Mouse (Mus musculus): ENCODE results near the gene Apobec2. TPM values are rescaled to one million over a fixed set of nuclear protein-coding genes. Genes with fewer than 3 reads are reported as not detected.

Apobec2 gene
- total RNA-seq, 4 experiments from 2014 or later: 0.52 TPM; not detected in 3

DNA sequence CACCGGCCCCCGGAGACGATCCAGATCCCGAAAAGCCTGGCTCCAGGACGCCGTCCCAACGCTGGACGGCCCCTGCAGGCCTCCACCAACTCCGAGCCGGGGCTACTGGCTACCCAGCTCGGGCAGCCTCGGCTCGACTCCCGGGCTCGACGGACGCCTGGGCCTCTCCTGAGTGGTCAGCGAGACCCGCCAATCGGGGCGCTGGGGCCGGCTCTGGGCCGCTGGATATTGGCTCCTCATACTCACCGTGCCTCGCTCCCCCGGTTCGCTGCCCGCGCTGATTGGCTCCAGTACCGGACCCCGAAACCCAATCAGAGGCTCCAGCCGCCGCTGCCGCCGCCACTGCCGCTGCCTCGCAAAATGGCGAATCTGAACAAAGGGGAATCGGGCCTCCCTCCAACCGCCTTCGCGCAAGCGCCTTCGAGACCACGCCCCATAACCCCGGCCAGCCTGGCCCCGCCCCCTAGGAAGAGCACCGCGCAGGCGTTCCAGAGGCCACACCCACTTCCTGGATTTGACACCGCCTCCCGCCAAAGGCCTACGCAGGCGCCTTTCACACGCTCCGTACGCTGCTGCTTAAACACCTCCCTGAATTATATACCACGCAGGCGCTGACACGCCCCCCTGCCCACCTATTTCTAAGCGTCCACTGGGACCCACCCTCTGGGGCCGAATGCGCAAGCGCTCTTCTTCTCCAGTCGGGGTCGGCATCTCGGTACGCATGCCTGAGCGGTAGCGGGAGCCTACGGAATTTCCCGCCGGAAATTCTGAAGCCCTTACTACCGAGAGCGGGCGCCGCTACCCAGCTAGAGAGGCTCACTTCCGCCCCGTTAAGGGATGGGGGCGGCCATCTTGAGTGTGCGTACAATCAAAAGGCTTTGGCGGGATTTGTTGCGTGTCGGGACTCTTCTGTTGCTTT is 23.1 kb downstream of the Apobec2 start, which contains the start of the genes Nfya and Oard1:
TSS of gene Nfya (minus strand) at position 527 of the 919 bp plus-strand sequence.
TSS of gene Oard1 (plus strand) at position 635 of the 919 bp plus-strand sequence.
- peak; percentile 98 to 100 for DNase-seq (ENCODE audit: low spot score in 2 of 2)

DNA sequence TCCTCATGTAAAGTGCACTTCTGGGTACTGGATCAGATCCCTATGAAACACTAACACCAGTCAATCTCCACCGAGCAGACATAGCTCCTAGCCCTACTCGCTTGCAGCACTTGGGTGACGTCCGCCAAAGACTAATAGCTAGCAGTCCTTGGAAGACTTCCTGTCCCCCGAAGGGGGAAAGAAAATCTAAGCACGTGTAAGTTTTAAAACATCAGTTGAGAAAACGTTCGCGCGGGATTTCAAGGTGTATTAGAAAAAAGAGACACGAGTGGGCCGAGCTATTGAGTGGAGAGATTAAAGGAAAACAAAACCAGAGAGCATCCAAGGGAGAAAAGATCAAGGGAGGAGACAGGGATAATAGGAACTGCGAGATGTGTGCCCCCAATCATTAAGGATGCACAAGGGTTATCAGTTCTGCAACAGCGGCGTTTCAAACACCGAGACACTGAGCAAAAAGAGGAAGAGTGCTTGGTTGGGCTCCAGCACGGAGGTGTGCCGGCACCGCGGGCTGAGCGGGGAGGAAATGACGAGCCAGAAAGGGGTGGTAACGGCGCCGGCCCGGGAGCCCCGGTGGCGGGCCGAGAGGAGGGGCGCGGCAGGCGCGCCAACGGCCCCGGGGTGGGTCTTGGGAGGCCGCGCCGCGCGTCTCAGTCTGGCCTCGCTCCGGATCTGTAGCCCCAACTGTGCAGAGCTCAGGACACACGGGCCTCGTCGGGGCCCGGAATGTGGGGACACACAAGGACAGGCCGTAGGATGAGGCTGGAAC is 24.0 kb downstream of the Apobec2 start:
- peak; percentile 49 to 55 for DNase-seq (ENCODE audit: low spot score in 2 of 2)

DNA sequence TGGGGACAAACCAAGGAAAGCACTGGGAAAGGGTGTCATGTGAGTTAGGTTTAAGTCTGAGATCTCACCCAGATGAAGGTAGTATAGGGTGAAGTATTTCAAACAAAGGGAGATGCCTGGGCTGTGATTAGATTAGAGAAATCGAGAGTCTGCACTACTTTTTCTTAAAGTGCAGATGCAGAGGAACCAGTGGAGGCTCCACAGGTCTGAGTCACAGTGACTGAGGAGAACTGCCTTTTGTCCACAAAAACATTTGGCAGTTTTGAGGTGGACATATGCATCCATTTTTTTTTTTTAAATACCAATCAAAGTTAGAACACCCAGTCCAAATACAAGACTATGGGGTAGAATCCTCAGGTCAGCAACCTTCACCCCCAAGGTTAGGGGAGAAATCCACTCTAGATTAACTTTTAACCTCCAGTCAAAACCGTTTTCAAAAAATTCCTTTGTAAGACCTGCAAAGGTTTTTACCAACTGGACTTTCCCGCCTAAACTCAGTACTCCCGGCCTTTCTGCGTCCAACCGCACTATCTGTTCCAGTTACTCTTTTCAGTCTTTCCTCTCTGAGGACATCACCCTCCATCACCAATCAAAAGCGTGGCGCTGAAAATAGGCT is 24.7 kb downstream of the Apobec2 start:
- DNase-seq (ENCODE audit: low spot score in 2 of 2): no peak

DNA sequence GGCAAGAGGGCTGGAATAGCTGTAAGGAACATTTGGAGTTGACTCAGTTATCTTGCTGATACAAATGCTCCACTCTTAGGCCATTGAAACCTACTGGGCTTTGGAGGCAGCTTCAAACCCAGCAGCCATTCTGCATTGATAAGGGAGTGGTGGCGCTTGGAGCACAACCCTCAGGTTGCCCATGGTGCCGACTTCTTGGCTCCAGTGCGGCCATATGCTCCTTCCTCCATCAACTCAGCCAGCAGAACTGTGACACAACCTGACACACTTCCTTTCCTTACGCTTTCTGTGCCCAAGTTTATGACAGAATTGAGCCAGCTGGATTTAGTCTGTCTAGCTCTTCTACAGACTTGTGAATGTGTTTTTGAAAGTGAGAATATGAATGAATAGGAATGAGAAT is 25.6 kb downstream of the Apobec2 start:
- DNase-seq (ENCODE audit: low spot score in 2 of 2): peak in 1 of 2 experiments; percentile 29

DNA sequence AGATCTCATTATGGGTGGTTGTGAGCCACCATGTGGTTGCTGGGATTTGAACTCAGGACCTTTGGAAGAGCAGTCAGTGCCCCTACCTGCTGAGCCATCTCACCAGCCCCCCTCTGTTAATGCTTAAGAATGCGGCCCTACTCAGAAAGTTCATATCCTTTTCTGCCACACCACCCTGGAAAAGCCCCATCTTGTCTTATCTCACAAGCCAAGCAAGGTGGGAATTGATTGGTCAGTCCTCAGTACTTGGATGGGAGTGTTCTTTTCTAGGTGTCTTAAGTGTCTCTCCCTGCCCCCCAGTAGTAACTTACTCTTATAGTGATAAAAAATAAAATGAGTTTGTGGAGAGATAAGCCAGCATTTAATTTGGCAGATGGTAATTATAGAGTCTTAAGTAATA is 28.0 kb downstream of the Apobec2 start:
- no peak for DNase-seq (ENCODE audit: low spot score in 2 of 2)

DNA sequence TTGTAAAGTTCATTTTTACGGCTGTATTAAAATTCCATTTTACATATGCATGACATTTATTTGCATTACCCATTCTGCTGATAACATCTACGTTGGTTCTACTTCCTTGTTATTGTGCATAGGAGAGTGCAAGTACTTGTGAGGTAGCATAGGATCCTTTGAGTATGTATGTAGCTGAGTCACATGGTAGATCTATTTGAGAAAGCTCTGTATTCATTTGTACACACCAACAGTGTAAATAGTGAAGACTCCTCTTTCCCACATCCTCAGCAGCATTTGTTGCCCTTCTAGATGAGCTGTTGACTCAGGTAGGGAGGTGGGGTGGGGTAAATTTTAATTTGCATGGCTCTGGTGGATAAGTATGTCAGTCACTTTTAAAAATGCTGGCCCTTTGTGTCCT is 28.9 kb downstream of the Apobec2 start:
- DNase-seq (ENCODE audit: low spot score in 2 of 2): no peak

DNA sequence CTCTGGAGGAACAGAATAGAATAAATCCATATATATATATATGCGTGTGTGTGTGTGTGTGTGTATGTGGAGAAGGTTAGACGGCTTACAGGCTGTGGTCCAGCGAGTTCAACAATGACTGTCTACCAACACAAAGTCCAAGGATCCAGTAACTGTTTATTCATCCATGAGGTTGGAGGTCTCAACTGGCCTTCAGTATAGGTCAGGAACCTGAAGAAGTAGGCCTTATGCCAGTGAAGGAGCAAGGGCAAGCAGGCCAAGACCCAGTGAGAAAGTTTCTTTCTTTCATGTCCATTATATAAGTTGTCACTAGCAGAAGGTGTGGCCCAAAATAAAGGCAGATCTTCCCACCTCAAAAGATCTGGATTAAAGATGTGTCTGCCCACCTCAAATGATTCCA is 30.0 kb downstream of the Apobec2 start:
- DNase-seq (ENCODE audit: low spot score in 2 of 2): no peak

DNA sequence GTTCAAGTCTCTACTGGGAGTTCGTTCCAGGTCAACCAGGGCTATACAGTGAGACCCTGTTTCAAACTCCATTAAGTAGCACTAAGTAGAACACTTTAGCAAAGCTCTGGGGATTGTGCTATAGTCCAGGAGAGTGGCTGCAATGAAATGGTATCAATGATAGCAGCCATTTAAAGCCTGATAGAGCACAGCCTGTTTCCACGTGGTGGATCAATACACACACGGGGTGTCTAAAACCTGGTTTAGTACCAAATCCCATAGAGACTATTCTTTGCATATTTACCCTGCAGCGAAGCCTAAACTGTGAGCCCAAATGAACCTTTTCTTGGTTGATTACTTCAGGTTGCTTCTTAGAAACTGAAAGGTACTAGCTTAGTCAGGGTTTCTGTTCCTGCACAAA is 31.0 kb downstream of the Apobec2 start:
- DNase-seq (ENCODE audit: low spot score in 2 of 2): no peak

DNA sequence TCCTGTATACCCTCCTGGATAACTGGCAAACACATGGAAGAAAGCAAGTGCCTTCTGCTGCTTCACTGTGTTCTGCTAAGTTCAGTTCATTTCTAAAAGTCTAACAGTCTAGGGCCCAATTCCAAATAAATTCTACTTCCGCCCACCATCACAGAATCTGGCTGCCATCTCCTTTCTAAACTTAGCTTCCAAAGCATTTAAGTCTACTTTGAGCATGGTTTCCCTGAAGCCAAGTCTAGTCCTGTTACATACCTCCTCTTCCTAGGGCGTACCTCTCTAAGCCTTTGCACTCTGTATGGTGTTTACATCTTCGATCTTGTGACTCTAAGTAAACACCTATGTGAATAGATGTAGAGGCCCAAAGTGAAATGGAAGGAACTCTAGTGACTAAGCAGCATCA is 40.1 kb downstream of the Apobec2 start:
- DNase-seq (ENCODE audit: low spot score in 2 of 2): peak in 1 of 2 experiments; percentile 77

DNA sequence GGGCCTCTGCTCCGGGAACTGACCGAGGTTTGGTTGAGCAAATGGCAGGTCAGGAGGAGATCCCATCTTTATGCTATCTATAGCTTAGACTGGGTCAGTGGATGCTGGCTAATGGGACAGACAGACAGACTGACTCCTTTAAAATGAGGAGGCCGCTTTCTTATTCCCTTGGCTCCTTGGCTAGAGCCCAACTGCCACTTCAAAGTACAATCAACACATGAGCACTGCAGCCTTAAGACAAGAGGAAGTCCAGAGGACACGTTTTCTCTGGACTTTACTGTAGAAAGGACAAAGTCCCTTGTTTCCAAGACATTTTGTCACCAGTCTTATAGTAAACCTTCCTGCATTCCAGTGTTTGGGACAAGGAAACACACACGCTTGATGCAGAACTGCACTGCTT is 41.3 kb downstream of the Apobec2 start:
- no peak for DNase-seq (ENCODE audit: low spot score in 2 of 2)

DNA sequence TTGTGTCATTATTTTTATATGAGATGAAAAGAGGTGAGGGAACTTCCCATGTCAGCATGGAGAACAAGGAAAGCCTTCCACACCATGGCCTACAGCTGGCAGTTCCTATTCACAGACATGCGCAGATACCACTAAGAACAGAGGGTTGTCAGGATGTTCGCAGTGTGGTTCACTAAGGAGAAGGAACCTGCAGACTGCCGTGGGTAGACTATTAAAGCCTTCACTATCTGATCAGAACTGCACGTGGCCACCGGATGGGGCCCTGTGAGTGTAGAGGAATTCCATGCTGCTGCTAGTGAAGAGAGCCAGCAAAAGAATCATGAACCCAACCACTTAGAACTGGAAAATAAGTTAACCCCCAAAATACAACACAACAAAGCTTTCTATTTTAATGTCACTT is 43.3 kb downstream of the Apobec2 start:
- no peak for DNase-seq (ENCODE audit: low spot score in 2 of 2)

DNA sequence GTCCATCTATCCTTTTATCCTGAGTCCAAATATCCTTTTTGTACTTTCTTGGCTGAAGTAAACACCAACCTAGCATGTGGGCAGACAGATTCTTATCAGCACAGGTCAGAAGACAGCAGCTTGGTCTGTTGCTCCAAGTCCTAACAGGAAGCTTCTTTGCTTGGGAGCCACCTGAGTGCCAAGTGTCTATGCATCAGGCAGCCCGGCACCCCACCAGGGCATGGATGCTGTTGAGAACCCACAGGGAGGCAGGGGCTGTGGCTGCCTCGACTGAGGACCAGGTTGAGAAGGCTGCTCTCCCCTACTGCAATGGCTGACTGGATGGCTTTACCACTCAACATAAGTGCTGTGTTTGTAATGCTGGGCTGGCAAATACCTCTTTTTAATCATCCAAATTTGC is 44.1 kb downstream of the Apobec2 start:
- DNase-seq (ENCODE audit: low spot score in 2 of 2): no peak

DNA sequence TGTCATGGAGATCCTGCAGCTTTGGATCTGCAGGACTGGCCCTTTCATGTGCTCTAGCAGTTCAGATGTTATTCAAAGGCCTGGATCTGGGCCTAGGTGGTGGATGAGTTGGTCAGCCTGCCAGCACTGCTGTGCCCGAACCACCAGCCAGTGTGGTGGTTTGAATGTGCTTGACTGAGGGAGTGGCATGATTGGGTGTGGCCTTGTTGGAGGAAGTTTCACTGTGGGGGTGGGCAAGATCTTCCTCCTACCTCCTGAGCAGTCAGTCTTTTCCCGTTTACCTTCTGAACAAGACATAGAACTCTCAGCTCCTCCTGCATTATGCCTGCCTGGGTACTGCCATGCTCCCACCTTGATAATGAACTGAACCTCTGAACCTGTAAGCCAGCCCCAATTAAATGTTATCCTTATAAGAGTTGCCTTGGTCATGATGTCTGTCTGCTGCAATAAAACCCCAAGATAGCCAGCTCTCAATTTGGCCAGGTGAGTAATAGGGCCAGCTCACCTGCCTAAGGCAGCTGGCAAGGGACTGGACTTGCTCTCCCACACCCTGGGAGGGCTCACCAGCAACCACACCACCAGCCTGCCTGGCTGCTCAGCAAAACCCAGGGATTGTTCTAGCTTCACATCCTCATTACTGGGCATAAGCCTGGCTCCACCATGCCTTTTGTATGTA is 46.8 kb downstream of the Apobec2 start:
- no peak for DNase-seq (ENCODE audit: low spot score in 2 of 2)

DNA sequence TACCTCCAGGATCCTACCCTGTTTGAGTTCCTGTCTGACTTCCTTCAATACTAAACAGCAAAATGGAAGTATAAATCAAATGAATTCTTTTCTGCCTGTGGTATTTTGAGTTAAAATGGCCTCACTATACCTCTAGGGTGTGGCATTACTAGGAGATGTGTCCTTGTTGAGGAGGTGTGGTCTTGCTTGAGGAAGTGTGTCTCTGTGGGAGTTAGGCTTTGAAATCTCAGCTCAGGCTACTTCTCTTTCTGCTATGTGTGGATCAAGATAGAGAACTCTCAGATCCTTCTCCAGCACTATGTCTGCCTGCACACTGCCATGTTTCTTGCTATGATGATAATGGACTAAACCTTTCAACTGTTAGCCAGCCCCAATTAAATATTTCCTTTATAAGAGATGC is 53.7 kb downstream of the Apobec2 start:
- no peak for DNase-seq (ENCODE audit: low spot score in 2 of 2)

DNA sequence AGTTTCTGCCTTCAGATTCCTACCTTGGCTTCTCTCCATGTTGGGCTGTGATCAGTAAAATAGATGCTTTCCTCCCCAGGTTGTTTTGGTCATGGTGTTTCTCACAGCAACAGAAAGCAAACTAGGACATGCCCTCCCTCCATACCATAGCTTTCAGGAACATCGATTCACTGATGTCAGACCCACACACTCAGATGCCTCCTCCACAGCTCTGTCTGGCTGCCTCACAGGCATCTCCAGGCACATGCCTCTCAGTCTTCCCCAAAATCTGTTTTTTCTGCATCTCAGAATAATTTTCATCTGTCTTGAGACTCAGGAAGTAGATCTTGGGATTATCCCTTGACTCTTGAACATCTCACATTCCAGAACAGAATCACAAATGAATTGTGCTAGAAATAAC is 56.6 kb downstream of the Apobec2 start:
- DNase-seq (ENCODE audit: low spot score in 2 of 2): peak in 1 of 2 experiments; percentile 39

DNA sequence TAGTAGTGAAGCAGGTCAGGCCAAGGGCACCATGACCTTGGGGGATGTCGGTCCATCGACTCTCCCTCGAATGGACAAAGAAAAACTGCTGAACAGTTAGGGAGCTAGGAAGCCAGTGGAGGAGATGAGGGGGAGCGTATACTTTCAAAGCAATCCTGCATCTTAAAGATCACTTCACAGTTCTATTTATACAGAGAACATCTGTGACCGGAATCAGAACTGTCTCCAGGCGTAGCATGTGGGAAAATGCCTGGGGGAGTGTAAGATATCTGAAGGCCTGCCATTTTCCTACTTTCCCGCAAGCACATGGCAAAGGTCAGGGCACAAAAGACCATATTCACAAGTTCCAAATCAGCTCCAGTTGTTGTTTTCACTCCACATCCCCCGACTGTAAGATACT is 59.7 kb downstream of the Apobec2 start:
- peak in 1 of 2 experiments; percentile 54 for DNase-seq (ENCODE audit: low spot score in 2 of 2)

DNA sequence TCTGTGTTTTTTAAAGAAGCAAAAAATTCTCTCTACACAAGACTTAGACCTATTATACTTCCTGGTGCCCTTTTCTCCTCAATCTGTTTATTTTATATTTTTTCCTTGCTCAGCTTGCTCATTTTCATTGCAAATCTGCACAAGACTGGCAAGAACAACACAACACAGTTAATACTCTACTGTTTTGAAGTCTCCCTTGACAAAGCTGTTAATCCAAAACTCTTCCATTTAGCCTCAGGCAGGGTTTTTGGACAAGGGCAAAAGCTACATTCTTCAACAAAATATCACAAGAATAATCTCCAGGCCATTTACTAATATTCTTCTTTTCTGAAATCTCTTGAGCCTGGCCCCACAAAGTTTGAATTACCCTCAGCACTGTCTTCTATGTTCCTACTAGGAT is 61.1 kb downstream of the Apobec2 start:
- DNase-seq (ENCODE audit: low spot score in 2 of 2): no peak
